Mouse (Mus musculus) NIH3T3 (cell line): ENCODE data around the gene Hnrnpr.

Source experiments
- DNase-seq: peaks from one replicate; pipeline ENCODE4 v3.0.0-alpha.2; 2012; ENCODE audit warnings: low read depth

Hnrnpr gene

DNA sequence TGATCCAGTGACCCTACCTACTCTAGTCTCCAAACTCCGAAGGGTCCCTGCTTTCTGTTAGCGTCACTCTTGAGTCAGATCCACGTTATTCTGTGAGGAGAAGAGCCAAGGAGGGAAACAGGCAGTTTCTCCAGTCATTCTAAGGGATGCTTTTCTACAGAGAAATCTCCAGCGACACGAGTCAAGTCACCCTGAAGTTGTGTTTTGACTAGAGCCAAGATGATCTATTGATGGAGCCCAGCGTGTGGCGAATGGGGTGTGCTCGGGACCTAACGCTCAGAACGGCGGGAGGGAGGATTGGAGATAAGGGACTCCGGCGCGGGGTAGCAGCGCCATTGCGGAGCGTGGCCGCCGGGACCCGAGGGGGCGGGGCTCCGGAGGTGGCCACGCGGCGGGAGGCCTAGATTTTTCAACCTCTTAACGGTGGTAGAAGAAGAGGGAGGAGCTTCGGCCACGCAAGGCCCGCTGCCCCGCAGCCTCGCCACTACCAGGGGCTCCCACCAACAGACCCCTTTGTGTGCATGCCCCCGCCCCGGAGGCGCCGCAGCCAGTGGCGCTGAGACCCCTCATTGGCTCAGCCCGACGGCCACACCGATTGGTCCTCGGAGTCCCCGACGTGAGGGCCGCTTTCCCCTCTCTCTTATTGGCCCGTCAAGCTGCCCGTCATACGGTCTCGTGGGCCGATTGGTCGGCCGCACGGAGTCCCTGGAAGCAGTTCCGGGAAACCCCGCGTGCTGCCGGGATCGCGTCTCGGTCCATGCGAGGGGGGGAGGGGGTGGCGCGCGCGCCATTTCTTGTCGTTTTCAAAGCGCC is at the start of gene Hnrnpr:
TSS of gene Hnrnpr (plus strand) at position 714 of the 813 bp plus-strand sequence.
- DNase-seq = peak; percentile 98

DNA sequence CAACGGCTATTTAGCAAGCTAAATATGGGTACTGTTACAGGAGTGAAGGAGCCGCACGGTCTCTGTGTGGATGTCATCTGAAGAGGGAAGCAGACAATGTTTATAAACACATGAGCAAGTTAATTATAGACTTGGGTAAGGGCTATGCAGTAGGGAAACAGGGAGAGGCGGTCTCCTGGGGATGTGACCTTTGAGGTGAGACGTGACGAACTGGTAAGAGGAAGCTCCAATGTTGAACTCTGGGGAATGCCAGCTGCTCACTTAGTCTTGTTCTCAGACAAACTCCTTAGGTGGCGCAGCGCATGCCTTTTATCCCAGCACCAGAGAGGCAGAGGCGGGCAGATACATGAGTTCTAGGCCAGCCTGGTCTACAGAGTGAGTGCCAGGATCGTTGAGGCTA is 48.8 kb upstream of the Hnrnpr start:
- DNase-seq = no peak

DNA sequence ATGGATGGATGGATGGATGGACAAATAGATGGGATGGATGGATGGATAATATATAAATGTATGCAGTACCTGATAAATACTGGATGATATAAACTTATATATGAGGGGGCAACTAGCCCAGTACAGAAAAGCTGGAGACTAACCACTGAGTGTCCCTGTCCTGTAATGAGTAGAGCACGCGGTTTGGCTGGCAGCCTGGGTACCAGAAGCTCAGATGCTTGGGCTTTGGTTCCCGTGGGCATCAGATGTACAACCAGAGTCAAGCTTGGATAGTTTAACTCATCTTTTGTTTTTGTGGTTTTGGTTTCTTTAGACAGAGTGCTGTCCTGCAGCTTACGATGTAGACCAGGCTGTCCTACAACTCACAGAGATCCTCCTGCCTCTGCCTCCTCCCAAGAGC is 47.2 kb upstream of the Hnrnpr start:
- DNase-seq = no peak

DNA sequence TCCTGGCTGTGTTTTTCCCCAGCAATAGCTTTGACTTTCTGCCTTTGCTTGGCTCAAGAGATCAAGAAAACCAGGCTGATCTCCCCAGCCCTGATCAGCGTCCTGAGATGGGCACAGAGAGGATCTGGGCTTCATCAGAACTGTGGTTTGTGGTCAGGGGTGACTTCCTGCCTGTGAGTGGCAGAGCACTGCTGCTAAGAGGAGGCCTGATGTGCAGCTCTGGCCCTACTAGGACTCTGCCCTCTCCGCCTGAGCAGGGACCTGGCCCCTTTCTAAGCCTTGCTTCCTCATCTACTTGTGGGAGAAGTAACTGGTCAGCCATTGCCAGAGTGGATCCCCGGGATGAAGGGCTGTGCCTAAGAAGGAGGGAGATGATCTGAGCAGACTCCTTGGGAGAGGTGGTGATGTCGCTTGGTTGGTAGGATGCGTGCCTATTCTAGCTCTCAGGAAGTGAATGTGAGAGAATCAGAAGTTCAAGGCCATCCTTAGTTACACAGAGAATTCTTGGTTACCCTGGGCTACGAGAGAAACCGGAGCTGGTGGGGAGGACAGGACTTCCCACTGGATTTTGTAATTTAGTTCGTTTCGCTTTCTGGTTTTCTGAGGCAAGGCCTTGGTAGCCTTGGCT is 43.9 kb upstream of the Hnrnpr start:
- no peak for DNase-seq

DNA sequence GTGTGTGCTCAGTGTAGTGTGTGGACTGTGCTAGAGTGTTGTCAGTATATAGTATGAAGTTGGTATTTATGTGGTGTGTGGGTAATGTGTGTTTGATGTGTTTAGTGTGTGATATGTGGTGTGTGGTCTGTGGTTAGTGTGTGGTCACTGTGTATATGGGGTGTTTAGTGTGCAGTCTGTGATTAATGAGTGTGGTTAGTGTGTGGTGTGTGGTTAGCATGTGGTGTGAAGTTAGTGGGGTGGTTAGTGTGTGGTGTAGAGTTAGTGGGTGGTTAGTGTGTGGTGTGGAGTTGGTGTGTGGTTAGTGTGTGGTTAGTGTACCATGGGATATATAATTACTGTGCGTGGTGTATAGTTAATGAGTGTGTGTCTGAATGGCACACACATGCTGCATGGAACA is 41.8 kb upstream of the Hnrnpr start:
- no peak for DNase-seq

DNA sequence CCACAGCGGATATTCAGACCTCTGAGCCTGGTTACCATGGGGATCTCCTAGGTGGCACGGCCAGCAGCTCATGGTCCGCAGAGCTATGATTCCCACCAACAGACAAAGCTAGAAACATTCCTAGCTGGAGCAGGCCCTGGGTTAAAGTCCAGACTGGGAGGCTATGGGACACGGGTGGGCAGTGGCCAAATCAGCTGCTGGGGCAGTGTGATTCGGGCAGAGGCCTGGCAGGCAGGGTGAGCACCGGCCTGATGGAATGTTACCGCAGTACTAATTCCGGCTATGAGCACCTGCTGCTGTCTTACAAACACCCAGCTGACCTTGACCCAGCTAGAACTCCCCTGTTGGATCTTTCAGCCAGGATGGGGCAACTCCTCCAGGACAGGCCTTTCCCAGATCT is 40.1 kb upstream of the Hnrnpr start:
- no peak for DNase-seq

DNA sequence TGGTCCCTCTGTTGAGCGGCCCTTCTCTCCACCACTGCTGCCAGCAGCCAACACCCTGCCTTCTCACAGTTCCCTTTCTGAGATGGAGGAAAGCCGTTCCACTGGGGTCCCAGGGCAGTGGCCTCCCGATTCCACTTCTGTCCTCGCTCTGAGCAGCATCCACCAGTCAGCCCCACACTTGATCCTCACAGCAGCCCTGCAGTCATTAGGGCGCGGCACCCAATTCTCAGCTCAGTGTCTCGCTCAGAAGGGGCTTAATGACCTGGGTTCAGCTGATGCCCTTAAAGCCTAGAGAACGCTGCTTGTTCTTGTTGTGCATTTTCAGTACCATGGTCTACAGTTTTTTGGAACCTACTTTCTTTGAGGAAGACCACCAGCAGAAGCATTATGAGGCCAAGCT is 29.6 kb upstream of the Hnrnpr start:
- DNase-seq = no peak

DNA sequence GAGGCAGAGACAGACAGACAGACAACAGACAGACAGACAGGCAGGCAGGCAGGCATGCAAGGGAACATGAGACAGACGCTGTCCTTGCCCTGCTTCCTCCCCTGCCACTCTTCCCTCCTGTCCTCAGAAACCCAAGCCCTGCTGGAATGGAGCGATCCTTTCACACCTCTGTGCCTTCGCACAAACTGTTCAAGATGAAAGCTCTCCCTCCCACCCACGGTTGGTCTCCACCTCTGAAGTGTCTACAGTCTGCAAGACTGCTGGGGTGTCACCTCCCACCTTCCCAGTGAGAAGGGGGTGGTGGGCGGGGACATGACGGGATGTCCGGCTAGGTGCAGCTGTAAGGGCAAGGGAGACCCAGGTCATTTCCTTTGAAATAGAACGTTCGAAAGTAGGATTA is 29.1 kb upstream of the Hnrnpr start:
- no peak for DNase-seq

DNA sequence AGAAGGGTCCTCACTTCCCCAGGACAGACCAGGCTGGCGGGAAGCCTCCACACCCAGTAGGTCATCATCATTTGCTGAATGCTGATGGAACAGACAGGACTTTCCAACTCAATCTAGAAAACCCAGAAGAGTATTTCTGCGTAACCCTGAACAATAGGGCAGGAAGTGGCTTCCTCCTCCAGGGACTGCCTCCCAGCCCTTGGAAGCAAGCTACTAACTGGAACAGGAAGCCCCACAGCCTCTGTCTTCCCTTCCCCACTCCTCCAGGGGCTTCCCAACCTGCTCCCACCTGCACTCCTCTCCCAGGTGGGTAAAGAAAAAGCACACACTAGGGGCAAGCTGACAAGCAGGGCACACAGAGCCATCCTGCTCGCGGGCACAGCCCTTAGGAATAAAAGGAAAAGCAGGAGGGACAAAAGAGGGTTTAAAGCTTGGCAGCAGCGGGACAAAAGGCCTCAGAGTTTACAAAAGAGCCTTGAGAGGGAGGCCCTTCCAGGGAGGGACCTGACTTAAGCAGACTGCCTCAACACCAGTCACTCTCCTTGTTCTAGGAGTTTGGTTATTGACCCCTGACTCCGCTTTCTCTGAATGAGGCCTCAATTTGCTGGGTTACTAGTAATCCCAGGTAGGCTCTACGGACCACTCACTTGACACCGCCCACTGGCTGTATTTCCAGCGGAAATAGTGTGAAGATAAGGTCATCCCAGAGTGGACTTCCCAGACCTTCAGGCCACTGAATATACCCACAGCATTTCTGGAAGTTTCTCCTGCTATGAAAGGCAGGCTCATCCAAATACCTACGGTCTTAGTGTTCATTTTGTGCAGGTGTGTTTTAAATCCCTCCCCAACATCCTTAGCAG is 27.9 kb upstream of the Hnrnpr start:
- no peak for DNase-seq

DNA sequence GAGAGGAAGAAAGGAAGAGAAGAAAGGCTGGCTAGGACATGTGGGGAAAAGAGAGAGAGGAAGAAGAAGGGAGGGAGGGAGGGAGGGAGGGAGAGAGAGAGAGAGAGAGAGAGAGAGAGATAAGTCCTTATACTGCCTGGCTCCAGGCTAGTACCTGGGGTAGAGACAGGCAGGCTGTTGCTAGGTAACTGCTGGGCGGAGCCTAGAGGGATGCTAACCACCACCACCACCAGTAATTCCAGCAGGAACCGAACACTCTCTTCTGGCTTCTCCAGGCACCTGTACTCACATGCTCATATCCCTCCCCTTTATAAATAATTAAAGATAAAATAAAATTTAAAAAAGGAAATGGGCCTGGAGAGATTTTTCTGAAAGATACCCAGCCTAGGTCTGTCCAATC is 27.0 kb upstream of the Hnrnpr start:
- no peak for DNase-seq

DNA sequence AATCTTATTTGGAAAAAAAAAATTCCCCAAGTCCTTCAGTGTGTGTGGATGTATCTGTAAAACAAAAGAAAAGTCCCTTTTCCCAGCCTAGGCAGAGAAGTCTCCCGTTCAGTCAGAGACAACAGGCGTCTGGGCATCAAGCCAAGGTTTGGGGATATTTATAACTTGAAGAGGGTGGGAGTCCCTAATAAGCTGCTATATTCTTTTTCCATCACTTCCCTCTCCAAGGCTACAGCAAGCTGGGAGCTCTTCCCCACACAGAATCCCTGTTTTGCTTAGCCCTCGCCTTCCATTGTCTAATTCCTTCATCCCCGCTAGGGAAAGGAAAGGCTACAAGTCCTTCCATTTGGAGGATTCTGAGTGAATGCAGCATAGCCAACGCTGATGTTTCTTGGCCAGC is 26.3 kb upstream of the Hnrnpr start, which contains the start of gene Zfp46:
TSS of gene Zfp46 (plus strand) at position 229 of the 400 bp plus-strand sequence.
- peak; percentile 60 for DNase-seq

DNA sequence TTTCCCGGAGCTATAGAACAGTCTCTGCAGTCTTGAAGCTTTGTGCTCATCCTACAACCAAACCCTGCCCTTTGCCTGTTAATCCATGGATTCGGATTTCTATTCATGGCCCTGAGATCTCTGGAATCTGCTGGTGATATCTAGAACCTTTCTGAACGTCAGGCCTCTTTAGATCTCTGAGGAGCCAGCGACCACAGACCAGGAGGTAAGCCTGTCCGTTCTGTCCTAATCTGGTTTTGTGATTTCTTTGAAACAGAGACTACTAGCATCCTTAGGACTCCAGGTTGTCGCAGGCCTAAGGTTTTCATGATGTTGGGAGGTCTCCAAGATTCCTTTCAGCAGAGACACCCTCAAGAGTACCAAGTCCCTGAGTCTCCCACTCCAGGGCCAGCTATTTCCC is 25.9 kb upstream of the Hnrnpr start:
- no peak for DNase-seq

DNA sequence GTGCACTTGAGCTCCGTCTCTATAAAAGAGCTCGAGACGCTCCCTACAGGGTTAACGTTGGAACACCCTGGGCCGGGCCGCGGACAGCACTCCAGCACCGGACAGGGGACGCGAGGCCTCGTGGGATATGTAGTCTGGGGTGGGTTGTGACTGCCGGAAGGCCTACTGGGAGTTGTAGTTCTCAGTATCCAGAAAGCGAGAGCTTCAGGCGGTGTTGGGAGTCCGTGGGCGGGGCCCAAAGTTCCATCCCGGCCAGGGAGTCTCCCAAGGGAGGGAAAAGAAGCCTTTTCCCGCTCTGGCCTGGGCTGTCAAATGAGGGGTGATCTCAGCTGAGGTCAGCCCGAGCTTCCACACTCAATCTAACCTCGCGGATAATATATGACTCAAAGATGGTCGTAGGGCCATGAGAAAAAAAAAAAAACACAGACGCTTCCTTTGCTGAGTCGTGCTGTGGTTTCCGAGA is 25.4 kb upstream of the Hnrnpr start:
- peak; percentile 95 for DNase-seq

DNA sequence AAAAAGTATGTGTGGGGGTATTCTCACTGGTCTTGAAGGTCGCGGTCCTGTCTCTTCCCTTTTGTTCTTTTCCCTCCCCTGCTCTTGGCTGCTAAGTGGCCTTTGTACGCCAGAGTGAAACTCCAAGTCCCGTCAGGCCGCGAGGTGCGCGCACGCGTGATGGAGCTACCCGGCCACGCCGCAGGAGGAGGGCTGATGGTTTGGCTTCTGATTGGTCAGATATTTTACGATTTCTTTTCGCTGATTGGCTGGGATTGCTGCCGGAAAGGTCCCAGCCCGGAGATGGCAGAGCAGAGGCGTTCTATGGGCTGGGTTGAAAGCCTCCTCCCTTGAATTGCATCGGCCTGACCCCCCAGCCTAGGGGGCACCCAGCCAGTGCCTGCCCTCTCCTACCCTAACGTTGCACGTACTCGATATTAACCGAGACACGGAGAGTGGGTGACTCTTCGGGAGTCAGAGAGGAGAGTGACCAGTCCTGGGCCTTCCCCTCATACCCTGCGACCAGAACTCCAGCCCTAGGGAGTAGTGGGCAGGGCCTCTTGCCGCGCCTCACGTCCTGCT is 24.9 kb upstream of the Hnrnpr start:
- peak; percentile 96 for DNase-seq

DNA sequence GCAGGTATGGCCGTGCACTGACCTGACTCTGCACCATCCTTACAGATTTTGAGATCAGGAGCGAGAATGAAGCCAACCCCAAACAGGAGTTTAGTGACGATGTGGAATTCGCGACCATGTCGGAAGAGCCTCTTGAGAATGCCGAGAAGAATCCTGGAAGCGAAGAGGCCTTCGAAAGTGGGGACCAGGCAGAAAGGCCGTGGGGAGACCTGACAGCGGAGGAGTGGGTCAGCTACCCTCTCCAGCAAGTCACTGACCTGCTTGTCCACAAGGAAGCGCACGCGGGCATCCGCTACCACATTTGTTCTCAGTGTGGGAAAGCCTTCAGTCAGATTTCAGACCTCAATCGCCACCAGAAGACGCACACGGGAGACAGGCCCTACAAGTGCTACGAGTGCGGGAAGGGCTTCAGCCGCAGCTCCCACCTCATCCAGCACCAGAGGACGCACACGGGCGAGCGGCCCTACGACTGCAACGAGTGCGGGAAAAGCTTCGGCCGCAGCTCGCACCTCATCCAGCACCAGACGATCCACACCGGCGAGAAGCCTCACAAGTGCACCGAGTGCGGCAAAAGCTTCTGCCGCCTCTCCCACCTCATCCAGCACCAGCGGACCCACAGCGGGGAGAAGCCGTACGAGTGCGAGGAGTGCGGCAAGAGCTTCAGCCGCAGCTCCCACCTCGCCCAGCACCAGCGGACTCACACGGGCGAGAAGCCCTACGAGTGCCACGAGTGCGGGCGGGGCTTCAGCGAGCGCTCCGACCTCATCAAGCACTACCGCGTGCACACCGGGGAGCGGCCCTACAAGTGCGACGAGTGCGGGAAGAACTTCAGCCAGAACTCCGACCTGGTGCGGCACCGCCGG is 20.6 kb upstream of the Hnrnpr start:
- DNase-seq = no peak

DNA sequence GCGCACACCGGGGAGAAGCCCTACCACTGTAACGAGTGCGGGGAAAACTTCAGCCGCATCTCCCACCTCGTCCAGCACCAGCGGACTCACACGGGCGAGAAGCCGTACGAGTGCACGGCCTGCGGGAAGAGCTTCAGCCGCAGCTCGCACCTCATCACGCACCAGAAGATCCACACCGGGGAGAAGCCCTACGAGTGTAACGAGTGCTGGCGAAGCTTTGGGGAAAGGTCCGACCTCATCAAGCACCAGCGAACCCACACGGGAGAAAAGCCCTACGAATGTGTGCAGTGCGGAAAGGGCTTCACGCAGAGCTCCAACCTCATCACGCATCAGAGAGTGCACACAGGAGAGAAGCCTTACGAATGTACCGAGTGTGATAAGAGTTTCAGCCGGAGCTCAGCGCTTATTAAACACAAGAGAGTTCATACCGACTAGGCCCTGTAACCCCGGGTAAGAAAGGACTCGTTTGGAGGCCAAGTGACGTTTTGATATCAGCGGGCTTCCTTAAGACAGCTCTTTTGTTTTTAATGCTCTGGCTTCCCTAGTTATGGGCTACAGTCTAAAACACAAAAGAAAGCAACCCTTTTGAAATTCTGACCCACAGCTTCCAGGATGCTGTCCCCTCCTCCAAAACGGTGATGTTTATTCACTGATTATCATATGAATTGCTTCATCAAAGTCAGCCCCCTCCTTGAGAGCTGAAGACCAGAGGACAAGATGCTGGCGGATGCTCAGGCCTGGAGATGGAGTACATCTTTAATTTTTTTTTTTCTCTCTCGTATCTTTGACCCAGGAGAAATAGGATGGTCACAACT is 19.8 kb upstream of the Hnrnpr start:
- DNase-seq = no peak

DNA sequence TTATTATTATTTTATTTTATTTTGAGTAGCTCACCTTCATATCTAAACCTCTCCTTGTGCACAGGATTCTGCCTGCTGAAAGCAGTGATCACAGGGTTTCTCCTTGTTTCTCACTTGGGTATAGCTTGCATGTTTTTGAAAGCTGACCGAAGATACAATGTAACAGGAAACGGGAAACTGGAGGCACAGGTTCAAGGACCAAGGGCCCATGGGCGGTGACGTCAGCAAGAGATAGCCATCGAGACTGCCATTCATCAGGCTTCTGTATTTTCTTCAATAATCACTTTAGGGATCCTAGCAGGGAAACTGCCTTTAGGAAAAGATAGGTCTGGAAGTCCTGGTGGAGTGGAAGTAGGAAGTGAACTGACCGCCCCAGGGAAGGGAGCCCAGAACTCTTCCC is 19.1 kb upstream of the Hnrnpr start:
- no peak for DNase-seq

DNA sequence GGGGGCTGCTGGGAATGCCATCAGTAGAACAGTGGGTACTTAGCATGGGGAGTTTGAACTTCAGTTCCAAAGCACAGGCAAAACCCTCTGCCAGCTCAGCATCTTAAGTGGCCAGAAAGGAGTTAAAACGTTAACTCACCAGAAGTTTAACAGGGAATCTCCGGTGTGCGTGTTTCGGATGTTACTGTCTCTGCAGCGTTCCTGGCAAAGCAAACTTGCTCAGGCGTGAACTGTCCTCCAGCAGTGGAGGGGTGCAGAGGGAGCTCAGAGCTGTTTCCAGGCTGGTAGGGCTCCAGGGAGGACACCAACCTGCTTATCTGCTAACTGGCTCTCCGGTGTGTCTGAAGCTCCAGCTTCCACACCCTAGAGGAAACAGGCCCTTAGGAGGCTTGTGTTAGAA is 14.8 kb upstream of the Hnrnpr start:
- DNase-seq = no peak

DNA sequence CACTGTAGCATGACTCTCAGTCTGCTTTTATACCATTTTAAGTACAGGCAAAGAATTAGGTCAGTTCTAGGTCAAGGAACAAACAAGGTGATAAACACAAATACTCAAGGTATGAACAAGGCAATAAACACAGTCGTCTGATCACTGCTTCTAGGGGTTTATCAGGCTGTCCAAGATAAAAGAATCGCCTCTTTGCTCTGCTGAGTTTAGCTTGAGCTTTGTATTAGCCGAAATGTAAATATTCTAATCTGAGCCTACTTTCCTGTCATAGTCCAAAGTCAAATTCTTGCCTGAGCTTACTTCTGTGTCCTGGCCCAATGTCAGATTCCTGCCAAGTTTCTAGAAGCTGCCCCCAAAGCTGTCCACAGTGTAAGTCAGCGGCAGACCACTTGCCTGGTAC is 8.3 kb upstream of the Hnrnpr start:
- no peak for DNase-seq

DNA sequence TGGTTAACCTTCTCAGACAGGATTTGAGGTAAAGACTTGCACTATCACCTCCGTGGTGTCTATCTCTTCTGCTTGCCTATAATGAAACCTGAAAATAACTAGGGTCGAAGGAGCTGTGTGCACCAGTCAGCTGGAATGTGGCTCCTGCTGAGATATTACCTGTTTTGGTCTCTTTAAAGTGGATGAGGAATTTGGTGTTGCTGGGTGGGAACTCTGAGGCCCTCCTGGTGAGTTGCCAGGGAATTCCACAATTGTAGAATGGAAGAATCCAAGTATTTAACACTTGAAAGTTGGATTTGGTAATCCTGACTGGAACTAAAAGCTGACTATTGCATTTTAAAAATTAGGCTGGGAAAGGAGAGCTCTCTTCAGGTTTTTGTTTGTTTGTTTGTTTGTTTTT is 6.6 kb upstream of the Hnrnpr start:
- DNase-seq = peak; percentile 81
